Mouse (Mus musculus) ES-Bruce4 (cell line): ENCODE data around the gene Hist1h2ag.

ENCODE experiments used
- CTCF ChIP-seq: IDR thresholded peaks from one replicate; pipeline ENCODE4 v1.8.1; 2011; ENCODE audit warnings: low read depth, low read length
- POLR2A ChIP-seq: IDR thresholded peaks from one replicate; pipeline ENCODE4 v1.8.1; 2011; ENCODE audit warnings: low read length; ENCODE audit not compliant: insufficient read depth

DNA sequence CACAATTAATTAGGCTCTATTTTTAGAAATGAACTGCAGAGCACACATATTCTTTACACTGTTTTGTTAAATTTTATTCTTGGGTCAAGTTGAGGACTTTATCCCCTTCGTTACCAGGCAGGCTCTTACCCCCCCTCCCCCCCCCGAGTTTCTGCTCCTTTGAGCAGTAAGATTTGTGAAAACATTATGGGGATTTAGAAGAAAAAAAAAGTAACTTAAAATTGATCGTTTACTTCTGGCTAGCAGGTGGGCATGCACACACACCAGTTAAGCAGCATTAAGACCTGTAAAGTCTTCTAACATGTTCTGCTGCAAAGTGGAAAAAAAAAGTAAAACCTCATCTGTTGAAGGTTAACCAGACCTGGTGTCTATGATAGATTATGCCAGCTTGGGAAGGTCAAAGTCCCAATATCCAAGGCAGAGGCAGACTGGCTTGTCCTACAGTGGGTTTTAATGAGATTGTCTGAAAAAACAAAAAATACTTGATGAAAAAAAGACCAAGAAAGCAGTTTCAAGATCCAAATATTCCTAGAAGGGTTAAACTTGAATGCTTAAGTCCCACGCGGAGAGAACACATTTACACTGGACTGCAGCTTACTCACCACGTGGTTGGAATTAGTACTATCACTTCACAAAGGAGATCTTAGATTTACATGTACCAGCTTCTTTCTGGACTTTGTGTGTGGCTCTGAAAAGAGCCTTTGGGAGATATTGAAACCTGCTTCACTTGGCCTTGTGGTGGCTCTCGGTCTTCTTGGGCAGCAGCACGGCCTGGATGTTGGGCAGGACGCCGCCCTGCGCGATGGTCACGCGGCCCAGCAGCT lies 8.1 kb downstream of the Hist1h2ag start:
- TF ChIP-seq CTCF (no peak), POLR2A (no peak)
